Mouse (Mus musculus) cerebellum, postnatal 14 days (tissue): Measurements from ENCODE around the gene Rps11.
A peak's percentile ranks its signal among the peaks of the same experiment; 100 is the strongest.
"Not testable (repeated sequence)": the region's sequence is repeated elsewhere in the genome, so short reads cannot be mapped to it uniquely, and the experiment has no call there.

ENCODE experiments used
- DNase-seq, 2 experiments: peaks; one replicate each; pipeline ENCODE4 v3.0.0; 2021; ENCODE audit warnings: mixed read lengths in 2 of 2

Gene Rps11

DNA sequence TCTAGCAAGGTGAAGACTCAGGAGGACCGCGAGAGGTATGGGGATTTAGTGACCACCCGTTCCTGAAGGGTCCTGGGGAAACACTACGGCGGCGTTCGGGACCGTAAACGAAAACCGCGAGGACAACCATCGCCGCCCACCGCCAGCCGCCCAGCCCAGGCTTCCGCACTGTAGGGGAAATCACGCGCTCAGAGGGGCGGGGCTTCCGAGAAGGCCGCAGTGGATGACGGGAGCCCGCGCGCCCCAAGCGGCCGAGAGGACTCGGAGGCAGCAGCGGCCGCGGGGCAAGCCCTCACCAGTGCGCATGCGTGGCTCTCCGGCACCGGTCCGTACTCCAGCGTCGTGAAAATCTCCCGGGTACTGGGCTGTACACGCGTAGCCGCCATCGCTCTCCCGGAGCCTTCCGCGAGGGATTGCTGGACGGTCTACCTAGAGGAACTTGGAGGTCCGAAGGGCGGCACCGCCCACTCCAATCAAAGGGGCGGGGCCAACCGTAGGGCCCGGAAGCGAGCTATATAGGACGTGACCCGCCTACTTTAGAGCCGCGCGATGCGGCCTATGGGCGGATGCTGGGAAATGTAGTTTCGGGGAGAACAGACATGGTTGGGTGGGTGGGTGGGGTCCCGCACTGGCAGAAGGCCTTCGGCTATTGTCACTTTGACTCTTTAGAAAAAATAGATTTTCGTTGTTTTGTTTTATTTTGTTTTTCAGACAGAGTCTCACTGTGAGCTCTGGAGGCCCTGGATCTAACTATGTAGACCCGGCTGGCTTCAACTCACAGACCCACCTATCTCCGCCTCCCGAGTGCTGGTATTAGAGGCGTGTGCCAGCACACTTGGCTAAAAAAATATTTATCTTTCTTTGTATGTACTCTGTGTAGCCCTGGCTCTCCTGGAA is 30.1 kb upstream of the Rps11 start, which contains the start of the genes Pih1d1 and Aldh16a1:
Pih1d1 (plus strand) TSS at position 208 of the 897 bp plus-strand sequence.
Aldh16a1 (minus strand) TSS at position 489 of the 897 bp plus-strand sequence.
- peak; percentile 99 for DNase-seq

- peak in 1 of 2 experiments; percentile 7 for DNase-seq
Observed at GRCm38 (mm10) chr7:45153586-45153985, 29.3 kb upstream of the Rps11 start.

GRCm38 (mm10) chr7:45153052-45153451 is 28.8 kb upstream of the Rps11 start:
- DNase-seq = not testable (repeated sequence)

DNA sequence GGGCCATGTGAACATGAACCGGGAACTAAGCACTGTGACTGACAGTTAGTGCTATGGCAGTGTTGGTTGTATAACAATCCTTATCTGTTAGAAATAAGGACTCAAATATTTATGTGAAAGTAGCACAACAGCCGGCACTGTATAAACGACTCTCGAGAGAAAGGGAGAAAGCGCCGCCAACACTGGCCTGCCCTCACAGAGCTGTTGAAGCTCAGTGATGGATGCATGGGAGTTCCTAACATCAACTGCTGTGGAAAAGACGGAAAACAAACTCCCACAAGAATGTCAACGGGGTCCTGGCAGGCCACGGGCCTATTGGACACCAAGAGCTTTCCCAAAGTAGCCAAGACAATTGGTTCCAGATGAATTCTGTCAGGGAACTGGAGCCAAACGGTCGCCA is 27.1 kb upstream of the Rps11 start:
- DNase-seq = peak in 1 of 2 experiments; percentile 13

DNA sequence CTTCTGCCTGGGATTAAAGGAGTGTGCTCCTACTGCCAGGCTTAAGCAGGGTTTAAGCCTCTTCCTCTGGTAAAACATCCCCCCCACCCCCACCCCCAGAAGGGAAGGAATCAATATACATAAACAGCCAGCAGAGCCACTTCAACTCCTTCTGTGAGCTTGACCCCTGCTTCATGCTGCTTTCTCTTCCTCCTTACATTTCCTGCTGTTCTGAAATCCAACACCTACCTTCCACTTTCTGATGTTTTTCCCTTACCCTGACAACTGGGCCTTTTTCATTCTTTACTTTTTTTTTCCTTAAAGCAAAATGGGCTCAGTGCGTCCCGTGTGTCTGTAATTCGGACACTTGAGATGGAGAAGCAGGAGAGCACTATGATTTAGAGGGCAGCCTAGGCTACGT is 26.1 kb upstream of the Rps11 start:
- DNase-seq = no peak

DNA sequence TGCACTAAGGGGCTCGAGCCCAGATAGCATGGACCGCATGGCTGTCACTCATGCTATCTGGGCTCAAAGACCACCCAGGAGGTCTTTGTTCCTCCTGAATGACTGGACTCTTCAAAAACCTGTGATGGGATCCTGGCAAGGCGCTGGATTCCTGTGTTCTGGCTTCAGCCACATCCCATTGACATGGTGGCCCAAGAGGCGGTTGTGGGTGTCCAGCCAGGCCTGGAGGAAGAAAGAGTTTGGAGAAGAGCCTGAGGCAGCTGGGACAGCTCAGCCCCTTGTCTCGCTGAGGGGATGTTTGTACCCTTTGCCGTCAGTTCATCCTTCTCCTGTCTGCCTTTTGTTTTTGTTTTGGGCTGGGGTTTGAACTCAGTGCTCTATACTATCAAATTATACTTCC is 25.3 kb upstream of the Rps11 start:
- DNase-seq = peak in 1 of 2 experiments; percentile 13

- no peak for DNase-seq
Observed at GRCm38 (mm10) chr7:45148534-45149098, 24.4 kb upstream of the Rps11 start.

GRCm38 (mm10) chr7:45147899-45148298 is 23.7 kb upstream of the Rps11 start:
- no peak for DNase-seq

GRCm38 (mm10) chr7:45147267-45147666 is 23.0 kb upstream of the Rps11 start:
- DNase-seq = no peak

GRCm38 (mm10) chr7:45145460-45145859 is 21.2 kb upstream of the Rps11 start:
- DNase-seq = no peak

DNA sequence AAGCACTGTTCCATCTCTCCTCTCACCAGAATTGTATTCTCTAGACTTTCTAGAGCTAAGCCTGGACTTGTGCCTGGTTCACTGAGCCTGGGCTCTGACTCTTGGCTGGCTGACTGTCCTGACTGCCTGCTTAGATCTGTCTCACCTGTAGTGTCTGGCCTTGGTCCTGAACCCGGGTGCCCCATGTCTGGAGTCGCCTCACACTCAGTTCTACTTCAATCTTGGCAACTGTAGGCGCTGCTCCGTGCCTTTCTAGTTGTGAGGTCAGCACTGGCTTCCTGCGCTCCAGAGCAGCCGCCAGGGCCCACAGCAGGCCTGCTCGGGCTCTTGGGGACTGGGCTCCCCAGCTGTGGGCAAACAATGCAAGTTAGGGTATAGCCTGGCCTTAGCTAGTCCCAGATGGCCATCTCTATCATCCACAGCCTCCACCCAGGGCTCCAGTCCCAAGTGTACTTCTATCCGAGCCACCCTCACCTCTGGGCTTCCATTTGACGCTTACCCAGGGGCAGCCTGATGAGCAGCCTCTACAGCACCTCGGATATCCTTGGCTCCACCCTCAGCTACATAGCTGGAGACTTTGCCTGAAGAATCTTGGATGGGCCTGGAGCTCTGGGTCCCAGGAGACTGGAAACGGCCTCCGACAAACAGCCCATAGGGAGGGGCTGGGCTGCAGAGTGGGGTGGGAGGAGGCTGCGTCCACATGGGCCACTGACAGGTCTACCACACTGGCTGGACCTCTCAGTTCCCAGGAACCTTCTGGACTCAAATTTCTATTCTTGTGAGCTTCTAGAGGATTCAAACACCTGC is 20.3 kb upstream of the Rps11 start:
- no peak for DNase-seq

DNA sequence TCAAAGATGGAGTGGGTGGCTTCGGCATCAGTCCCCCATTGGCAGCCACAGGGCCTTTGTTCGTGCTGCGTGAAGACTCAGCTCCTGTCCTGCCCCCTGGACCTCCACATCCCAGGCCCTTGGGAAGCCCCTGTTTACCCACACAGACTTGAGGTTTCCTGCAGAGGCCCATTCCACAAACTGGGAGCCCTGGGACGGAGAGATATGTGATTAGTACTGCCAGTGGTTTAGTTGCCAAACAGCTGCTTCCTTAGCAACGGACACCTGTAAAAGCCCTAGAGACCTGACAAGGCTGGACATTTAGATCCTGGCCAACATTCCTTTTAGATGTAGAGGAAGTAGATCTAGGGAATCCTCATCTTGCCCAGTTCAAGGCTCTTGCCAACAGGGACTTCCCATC is 17.7 kb upstream of the Rps11 start:
- peak in 1 of 2 experiments; percentile 5 for DNase-seq

GRCm38 (mm10) chr7:45141319-45141718 is 17.1 kb upstream of the Rps11 start:
- DNase-seq = no peak

GRCm38 (mm10) chr7:45139904-45140723 is 15.9 kb upstream of the Rps11 start:
- peak in 1 of 2 experiments; percentile 75 for DNase-seq

- DNase-seq = no peak
Observed at GRCm38 (mm10) chr7:45138403-45138802, 14.2 kb upstream of the Rps11 start.

- peak in 1 of 2 experiments; percentile 12 for DNase-seq
Observed at GRCm38 (mm10) chr7:45137171-45138006, 13.2 kb upstream of the Rps11 start.

DNA sequence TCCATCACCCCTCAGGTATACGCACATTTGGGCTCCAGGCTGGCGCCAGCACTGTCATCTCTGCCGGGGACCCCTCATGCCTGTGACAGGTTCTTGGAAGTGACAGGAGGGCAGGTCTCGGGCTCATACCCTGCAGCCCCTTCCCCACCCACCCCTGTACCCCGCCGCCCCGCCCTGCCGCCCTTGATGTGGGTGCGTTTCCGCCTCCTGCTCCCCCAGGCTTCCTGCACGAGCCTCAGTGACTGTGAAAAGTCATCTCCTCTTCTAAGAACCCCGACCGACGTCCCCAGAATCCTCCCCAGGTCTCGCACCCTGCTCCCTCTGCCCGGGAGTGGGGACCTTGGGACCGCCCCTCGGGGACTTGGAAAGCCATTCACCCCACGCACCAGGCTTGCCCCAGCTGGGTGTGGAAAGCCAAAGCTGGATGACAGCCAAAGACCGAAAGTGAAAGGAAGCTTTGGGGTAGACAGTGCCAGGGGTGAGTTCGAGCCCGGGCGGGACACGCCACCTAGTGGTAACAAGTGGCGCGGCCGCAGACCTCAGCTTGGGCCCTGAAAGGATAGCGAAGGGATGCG is 11.8 kb upstream of the Rps11 start, which contains the start of the genes Gm45713 and Flt3l:
Gm45713 (minus strand) TSS at position 239 of the 575 bp plus-strand sequence.
Flt3l (minus strand) TSS at position 440 of the 575 bp plus-strand sequence.
- peak; percentile 94 for DNase-seq

- DNase-seq = peak in 1 of 2 experiments; percentile 9
Observed at GRCm38 (mm10) chr7:45135370-45135769, 11.1 kb upstream of the Rps11 start.

- DNase-seq = peak in 1 of 2 experiments; percentile 26
Observed at GRCm38 (mm10) chr7:45134544-45135026, 10.3 kb upstream of the Rps11 start.

GRCm38 (mm10) chr7:45133446-45134159 is 9.4 kb upstream of the Rps11 start:
- DNase-seq = no peak
